Mouse (Mus musculus) cerebellum, adult (tissue): ENCODE results near the gene Gm45808.

Experiments used
- ATAC-seq: cut with Nextera tagmentation; 2 replicates; pipeline ENCODE4 v1.9.2; 2017; ENCODE audit warnings: mild to moderate bottlenecking, moderate library complexity, mixed read lengths; ENCODE audit not compliant: insufficient number of reproducible peaks, low FRiP score, low TSS enrichment

The Gm45808 gene

DNA sequence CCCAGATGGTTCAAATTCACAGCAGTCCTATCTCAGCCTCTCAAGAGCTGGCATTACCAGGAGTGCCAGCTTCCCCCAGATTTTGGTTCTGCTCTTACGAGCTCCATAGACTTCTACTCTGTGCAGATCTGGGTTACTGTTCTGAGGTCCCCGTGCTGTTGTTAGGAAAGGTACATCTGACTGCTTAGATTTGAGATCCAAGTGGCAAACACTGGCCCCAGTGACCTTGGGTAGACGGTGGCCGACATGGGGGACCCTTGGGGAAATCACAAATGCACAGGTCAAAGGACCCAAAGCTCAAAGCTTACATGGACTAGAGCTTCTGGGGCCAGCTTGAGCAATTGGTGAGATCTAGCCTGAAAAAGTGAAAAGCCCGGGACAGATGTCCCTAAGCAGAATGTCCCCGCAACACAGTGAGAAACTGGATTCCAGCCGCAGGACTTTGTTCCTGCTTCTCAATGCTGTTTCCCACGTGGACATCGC is 29.8 kb downstream of the Gm45808 start:
- ATAC-seq, result no peak

DNA sequence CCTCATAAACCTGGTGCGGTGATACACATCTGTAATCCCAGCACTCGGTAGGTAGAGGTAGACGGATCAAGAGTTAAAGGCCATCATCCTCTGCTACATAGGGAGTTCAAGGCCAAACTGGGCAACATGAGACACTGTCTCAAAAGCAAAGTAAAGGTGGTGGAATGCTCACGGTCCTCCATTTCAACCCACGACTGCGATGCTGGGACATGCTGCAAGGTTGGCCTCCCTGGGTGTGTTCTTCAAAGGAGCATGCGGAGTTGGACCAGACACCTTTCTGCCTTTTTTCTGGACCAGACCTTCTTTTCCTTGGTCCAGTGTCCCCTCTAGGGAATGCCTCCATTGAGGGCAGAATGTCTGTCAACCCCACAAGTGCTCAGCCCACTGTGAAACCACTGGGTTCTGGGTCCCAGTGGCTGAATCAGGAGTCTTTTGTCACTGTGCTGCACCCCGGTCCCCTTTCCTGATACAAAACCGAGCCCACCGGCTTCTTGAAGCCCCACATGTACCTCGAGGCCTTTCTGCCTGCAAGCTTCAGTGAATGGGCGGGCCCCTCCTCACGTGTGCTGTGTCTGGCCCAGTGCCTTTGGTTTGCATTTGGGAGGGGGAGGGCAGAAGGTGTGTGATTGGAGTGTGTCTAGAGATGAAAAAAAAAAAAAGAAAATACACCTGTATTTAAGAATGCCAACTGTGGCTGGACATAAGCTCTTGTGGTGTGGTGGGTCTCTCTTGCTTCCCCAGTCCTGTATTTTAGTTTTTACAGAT is 30.5 kb downstream of the Gm45808 start:
- ATAC-seq, result no peak

DNA sequence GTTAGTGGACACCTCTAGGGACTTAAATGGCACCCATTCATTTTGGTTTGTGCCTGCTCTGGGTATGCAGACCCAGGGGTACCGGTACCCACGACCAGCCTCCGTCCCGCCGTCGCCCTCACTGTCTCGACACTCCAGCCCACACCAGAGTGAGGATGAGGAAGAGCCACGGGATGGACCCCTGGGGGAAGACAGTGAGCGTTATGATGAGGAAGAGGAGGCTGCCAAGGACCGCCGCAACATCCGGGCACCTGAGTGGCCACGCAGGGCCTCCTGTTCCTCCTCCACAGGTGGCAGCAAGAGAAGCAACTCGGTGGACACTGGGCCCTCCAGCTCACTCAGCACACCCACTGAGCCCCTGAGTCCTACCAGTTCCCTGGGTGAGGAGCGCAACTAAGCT is 31.6 kb downstream of the Gm45808 start:
- no peak for ATAC-seq

DNA sequence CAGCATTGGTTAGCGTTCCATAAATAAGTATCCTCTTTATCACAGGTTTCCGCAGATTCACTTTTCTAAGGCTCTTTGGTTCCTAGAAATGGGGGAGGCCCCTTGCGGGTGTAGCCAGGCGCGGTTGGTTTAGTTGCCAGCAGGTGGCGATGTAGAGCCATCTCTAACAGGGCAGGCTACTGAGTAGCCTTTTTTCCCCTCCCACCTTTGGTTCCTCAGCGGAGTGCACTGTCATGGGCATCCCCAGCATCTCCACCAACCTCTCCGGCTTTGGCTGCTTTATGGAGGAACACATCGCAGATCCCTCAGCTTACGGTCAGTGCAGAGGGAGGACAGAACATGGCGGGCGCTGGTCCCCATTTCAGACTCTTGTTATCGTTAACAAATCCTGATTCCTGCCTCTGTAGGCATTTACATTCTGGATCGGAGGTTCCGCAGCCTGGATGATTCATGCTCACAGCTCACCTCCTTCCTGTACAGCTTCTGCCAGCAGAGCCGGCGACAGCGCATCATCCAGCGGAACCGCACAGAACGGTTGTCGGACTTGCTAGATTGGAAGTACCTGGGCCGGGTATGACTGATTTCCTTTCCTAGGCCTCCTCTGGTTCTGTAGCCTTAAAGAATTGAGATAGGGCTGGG is 35.1 kb downstream of the Gm45808 start:
- peak; percentile 75; the same call in 1 of the 2 replicates for ATAC-seq

DNA sequence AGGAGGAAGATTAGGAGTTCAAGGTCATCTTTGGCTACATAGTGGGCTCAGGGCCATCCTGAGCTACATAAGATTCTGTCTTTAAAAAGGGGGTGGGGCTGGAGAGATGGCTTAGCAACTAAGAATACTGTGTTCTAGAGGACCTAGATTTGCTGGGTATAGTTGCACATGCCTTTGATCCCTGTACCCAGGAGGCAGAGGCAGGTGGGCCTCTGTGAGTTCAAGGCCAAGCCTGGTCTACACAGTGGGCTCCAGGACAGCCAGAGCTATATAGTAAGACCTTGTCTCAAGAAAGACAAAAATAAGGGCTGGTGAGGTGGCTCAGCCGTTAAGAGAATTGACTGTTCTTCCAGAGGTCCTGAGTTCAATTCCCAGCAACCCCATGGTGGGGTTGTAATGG is 36.6 kb downstream of the Gm45808 start:
- ATAC-seq, result no peak

DNA sequence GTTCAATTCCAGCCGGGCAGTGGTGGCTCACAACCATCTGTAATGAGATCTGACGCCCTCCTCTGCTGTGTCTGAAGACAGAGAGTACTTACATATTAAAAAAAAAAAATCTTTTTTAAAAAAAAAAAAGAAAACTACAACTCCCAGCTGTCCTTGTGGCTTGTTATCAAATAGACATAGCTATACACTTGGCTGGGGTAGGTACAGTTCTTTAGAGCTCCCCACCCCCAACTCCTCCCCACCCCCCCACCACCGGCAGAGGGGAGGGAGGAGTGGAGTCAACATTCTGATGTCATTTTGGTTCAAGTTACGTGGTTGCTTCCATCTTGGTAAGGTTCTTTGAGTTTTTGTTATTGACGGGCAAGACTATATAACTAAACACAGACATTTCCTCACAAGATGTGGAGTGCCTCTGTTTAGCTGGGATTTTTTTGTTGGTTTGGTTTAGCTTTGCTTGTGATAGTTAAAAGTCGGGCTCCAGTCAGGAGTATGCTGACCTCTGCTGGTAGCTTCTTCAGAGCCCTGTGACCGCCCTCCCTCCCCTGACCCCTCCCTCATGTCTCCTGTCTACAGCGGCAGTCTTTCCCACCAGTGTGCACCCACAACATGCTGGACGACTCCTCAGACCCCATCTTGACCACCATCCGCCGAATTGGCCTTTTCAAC is 39.2 kb downstream of the Gm45808 start:
- ATAC-seq, result no peak

DNA sequence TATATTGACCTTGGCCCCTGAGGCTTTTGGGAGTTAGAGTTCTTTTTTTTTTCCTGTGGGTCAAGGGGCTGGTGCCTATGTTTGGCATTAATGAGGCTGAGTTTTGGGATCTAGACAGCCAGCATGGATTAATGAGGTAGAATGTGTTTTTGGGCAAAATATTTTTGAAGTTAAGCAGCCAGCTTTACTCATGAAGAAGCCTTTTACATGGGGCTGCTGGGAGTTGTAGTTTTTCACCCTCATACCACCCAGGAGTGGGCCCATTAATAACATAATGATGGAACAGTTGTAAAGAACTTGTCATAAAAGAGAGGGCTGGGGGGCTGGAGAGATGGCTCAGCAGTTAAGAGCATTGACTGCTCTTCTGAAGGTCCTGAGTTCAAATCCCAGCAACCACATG is 40.0 kb downstream of the Gm45808 start:
- ATAC-seq, result no peak

DNA sequence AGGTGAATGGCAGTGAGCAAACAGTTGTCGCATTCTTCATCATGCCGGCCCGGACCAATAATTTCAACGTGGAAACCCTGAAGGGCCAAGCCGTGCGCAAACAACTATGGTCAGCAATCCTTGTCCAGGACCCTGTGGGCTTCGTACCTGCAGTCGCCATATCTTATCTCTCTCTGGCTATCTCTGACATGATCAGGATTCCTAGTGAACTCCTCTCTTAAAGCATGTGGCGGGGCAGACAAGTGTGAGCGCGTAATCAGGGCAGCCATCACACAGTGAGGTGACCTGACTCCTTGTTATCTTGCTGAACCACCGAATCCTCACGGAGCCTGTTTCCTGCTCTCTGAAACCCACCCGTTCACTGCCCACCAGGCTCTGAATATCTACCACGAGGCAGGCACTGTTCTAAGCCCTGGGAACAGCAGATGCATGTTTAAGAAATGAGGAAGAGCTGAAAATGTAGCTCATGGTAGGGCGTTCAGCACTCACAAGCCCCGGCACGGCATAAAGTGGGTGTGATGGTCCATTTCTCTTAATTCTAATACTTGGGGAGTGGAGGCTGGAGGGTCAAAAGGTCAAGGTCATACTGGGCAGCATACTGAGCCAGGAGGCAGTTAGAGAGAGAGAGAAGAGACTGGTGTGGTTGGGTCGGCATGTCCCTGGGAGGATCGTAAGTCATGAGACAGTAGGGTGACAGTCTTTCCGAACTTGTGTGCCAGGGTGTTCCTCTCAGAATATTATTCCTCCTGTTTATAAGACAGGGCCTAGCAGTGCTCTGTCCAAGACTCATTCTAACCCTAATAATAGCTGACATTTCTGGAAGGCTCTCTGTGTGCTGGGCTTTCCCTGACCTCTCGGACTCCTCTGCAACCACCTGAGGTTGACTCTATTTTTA is 42.8 kb downstream of the Gm45808 start:
- ATAC-seq, result no peak

DNA sequence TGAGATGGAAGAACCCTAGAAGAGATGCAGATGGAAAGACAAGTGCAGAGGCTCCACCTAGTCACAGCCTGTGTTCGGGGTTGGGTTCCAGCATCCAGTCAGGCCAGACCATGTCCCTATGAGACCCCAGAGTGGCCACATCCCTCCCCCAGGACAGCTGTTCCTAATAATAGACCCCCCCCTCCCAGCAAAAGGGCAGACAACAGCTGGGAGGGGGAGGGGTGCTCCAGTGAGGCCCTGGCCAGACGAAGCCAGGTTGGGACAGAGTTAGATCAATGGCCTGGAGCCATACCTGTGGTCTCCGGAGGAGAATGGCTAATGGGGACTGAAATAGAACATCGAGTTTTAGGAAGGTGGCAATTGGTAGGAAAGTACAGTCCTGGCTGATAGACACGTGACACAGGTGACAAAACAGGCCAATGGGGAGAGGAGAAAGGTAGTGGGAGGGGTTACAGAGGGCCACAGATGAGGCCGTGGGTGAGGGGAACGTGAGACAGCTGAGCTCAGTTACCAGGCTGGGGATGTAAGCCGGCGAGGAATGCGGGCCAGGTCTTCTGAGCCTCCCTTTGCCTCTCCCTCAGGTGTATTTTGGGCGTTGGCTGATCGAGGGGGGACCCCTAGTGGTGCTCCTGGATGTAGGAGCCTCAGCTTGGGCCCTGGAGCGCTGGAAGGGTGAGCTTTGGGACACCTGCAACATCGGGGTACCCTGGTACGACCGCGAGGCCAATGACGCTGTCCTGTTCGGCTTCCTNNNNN is 48.9 kb downstream of the Gm45808 start, which contains the start of gene Ruvbl2:
TSS of gene Ruvbl2 (minus strand) at position 576 of the 756 bp plus-strand sequence.
- ATAC-seq, result no peak

DNA sequence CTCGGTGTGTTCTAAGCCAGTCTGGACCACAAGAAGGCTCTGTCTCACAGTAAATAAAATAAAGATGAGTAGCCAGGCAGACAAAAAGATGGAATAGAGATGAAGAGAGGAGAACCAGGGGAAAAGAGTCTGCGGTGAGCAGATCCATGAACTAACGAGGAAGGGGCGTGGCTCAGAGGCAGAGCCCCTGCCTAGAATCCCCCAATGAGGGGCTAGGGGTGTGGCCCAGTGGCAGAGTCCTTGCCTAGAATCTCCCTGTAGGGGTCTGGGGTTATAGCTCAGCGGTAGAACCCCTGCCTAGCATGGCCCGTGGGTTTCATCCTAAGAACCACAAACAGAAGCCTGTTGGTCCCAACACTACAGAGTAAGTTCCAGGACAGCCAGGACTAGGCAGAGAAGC is 49.6 kb downstream of the Gm45808 start:
- no peak for ATAC-seq

DNA sequence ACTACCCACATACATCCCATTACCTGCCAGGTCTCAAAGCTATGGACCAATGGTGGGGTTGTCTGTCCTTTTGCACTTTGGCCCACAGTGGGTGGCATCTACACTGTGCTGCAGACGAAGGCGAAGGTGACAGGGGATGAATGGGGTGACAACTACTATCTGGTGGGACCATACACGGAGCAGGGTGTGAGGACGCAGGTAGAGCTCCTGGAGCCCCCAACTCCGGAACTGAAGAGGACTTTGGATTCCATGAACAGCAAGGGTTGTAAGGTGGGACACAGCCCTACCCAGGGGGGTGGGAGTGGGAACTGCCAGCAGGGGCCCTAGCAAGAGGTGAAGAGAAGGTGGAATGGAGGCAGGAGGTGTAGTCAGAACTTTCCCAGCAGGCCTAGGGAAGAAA is 50.2 kb downstream of the Gm45808 start:
- ATAC-seq, result no peak

DNA sequence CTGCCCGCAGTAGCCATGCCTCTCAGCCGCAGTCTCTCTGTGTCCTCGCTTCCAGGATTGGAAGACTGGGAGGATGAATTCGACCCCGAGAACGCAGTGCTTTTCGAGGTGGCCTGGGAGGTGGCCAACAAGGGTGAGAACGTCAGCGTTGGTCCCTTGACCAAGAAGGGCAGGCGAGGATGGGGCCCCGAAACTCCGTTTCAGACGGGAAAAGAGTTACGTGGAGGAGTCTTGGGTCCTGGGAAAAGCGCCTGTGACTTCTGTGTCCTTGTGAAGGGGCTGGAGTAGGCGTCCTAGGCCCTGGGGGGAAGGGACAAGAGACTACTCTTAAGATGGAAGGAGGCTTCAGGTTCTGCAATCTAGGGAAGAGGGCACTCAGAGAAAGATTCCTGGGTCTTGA is 51.6 kb downstream of the Gm45808 start:
- ATAC-seq, result peak; percentile 1; the same call in 1 of the 2 replicates

DNA sequence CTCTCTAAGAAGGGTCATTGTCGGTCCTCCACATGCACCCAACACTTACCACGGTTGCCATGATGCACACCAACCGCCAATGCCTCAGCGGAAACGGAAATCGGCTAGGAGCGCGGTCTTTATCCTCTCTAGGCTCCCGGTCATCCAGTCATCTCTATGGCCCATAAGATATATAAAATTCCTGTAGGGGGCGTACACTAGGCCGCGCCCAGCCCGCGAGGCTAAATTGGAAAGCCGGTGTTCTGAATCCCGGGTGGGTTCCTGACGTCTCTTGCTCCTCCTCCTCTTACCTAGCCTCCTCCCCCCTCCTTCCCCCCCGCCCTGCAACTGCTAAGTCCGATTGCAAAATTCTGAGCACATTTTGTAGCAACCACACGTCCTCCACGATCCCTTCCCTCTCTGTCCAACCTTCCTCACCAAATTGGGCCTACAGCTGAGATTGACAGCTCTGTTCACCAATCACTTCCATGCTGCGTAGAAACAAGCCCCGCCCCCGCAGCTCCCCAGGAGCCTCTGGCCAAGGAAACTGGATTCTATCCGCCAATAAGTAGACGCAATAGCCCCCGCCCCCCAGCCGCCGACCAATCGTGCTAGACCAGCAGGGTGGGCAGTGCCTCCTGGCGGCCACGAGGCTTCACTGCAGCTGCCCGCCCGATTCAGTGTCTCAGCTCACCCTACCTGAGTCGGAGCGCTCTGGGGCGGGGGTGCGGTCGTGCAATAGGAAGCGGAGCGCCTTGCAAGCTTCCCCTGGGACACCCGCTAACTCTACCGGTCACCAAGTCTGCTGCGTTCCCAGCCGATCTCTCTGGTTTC is 52.2 kb downstream of the Gm45808 start, which contains the start of gene Gys1:
TSS of gene Gys1 (plus strand) at position 642 of the 813 bp plus-strand sequence.
- peak; percentile 85 for ATAC-seq

DNA sequence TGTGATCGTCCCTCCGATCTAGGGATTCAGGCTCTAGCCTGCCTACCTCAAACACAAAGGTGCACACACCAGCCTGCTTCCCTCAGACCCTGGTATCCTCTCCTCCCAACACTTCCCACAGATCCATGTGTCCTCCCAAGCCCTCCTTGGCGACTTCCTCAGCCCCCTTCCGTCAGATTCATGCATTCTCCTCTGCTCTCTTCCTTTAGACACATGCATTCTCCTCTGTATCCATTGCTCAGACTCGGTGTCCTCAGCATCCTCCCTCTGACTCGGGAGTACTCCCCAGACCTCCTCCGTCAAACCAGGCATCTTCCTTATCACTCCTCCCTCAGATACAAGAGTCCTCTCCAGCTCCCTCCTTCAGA is 52.8 kb downstream of the Gm45808 start:
- no peak for ATAC-seq

DNA sequence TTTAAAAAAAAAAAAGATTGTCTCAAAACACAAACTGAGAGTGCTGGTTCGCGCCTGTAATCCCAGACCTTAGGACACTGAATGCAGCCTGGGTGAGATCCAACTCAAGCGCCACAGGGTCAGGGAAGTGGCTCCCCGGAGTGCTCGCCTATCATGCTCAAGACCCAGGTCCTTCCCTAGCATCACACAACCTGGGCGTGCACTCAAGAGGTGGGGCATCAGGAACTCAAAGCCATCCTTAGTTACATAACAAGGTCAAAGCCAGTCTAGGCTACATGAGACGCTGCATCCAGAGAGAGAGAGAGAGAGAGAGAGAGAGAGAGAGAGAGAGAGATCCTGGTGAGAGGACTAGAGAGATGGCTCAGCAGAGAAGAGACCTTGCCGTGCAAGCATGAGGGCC is 60.1 kb downstream of the Gm45808 start:
- no peak for ATAC-seq

DNA sequence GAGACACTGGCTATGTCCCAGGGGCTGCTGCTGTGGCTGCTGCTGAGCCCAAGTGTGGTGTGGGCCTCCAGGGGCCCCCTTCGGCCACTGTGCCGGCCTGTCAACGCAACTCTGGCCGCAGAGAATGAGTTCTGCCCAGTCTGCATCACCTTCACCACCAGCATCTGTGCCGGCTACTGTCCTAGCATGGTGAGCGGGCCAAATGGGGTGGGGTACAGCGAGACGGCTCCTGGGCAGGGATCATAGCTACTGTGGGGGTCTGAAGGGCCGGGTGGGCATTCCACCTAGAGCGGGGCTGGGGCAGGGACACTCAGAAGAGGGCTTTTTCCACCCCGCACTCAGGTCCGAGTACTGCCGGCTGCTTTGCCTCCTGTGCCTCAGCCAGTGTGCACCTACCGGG is 65.4 kb downstream of the Gm45808 start:
- no peak for ATAC-seq

DNA sequence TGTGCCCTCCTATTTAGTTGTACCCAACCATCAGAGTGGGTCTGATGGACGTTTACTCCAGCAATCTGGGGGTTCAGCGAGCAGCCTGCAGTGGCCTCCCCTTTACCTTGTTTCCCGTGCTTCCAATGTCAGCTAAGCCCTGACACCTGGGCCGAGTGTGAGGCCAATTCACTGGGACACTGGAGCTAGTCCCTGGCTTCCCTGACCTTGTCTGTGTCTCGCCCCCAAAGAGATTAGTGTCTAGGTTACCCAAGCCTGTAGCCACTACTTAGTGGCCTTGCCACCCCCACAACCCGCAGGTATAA is 66.0 kb downstream of the Gm45808 start, which contains the start of gene Lhb:
TSS of gene Lhb (plus strand) at position 206 of the 305 bp plus-strand sequence.
- no peak for ATAC-seq

DNA sequence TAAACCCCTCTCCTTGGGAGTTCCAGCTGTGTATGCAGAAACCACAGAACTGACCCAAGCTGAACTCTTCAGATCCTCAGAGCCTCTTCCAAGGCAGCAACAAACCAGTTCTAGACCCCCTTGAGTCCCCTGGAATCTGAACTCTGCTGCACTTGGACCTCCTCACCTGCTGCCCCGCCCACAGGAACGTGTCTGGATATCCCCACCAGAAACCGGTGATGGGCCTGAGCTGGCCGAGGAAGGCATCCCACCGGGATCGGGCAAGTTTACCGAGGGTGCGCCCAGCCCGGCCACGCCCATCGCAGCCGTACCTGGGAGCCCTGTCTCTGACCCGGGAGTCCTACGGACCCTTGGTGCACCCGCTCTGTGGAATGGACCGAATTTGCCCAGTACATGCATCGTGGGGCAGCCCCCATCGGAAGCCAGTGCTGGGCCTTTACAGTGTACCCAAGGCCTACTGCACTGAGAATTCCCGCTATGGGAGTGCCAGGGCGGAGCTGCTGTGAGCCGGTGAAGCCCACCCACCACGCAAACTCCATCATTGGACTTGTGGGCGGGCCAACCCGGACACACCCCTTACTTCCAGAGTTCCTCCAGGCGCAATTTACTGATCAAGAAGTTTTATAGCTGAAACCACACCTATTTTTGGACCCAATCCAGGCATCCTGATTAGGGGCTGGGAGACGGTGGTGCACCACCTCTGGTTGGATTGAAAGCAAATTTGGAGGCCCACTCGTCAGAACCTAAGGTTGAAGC is 66.6 kb downstream of the Gm45808 start:
- no peak for ATAC-seq
